Mouse (Mus musculus): ENCODE data around the gene Gcnt1. TPM values are rescaled to one million over a fixed set of nuclear protein-coding genes. Genes with fewer than 3 reads are reported as not detected.

Gcnt1 gene
- polyA plus RNA-seq, 1 experiment from 2014 or later = 5.9 TPM

DNA sequence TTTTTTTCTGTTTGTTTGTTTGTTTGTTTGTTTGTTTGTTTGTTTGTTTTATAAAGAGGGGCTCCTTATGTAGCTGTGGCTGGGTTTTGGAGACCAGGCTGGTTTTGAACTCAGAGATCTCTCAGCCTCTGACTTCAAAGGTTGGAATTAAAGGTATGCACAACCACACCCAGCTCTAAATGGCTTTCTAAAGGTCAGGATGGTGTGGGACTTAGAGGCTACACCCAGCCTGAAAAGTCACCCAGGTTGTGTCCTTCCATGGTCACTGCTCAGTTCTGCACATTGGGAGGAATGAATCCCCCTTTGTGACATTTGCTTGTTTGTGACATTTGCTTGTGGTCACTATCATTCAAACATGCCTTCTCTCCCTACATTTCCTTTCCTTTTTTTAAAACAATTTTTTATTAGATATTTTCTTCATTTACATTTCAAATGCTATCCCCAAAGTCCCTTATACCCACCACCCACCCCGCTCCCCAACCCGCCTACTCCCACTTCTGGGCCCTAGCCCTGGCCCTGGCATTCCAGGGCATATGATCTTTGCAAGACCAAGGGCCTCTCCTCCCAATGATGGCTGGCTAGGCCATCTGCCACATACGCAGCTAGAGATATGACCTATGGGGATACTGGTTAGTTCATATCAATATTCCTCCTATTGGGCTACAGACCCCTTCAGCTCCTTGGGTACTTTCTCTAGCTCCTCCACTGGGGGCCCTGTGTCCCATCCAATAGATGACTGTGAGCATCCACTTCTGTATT is 25.7 kb downstream of the Gcnt1 start:
- Histone ChIP-seq H3K9ac (no peak overlapping the region), H3K27me3 (no peaks in the 10 kb centered on the region), H3K4me2 (replicated peaks) (no peak overlapping the region), H3K4me3 (no peak overlapping the region), H3K4me1 (no peaks in the 10 kb centered on the region), H3K36me3 (no peaks in the 10 kb centered on the region), H3K9me3 (no peaks in the 10 kb centered on the region), H3K27ac (no peak overlapping the region)
- no peak for ATAC-seq (ENCODE audit: insufficient number of reproducible peaks, insufficient read depth, low FRiP score, low TSS enrichment)
- WGBS = 94% methylated on average over 3 of the region's 3 CpGs

DNA sequence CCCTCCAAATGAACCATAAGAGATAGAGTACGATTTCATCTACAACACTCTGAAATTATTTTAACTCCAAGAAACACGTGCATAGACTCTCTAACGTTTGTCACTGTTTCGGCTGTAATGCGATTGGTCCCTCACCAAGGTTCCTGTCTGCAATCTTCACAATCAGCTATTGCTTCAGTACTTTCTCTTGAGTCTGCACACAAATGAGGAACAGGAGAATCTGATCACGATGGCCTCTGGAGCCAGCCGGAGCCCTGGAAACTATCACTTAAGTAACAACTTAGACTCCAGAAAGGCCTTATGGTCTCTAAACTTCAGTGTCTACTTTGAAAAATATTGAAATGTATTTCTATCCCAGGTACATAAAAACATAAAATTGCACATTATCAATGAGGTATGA is 27.8 kb downstream of the Gcnt1 start:
- no peak overlapping the region for H3K27ac ChIP-seq
- H3K4me1 ChIP-seq = no peaks in the 10 kb centered on the region
- no peak overlapping the region for H3K4me2 ChIP-seq (replicated peaks)
- 85% methylated on average over 7 of the region's 7 CpGs for WGBS
- no peak overlapping the region for H3K9ac ChIP-seq
- H3K36me3 ChIP-seq = no peaks in the 10 kb centered on the region
- H3K9me3 ChIP-seq = no peaks in the 10 kb centered on the region
- no peaks in the 10 kb centered on the region for H3K27me3 ChIP-seq
- H3K4me3 ChIP-seq = no peak overlapping the region
- ATAC-seq (ENCODE audit: insufficient number of reproducible peaks, insufficient read depth, low FRiP score, low TSS enrichment) = no peak

DNA sequence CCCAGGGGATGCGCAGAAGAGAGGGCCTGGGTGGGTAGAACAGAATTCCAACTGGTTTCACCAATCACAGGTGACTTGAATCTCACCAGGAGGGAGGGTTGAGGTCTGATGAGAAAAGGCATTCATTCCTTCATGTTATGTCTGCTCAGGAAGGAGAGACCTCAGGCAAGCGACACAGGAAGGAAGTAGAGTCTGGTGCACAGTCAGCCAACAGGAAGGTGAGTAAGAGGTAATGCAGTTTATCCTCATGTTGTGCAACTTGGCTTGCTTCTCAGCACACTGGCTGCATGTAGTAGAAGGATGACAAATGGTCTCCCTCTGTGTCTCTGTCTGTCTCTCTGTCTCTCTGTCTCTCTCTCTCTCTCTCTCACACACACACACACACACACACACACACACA is 33.1 kb downstream of the Gcnt1 start:
- no peaks in the 10 kb centered on the region for H3K9me3 ChIP-seq
- H3K27me3 ChIP-seq = no peaks in the 10 kb centered on the region; the same call in 1 of the 2 replicates
- H3K4me3 ChIP-seq = no peak overlapping the region
- WGBS = 72% methylated on average over 2 of the region's 2 CpGs
- H3K4me2 ChIP-seq (replicated peaks) = no peak overlapping the region
- no peak overlapping the region for H3K27ac ChIP-seq
- no peak for ATAC-seq (ENCODE audit: insufficient number of reproducible peaks, insufficient read depth, low FRiP score, low TSS enrichment)
- no peaks in the 10 kb centered on the region for H3K36me3 ChIP-seq
- peaks cover 8% of the 10 kb centered on the region; the same call in 1 of the 2 replicates for H3K4me1 ChIP-seq
- H3K9ac ChIP-seq = no peak overlapping the region

DNA sequence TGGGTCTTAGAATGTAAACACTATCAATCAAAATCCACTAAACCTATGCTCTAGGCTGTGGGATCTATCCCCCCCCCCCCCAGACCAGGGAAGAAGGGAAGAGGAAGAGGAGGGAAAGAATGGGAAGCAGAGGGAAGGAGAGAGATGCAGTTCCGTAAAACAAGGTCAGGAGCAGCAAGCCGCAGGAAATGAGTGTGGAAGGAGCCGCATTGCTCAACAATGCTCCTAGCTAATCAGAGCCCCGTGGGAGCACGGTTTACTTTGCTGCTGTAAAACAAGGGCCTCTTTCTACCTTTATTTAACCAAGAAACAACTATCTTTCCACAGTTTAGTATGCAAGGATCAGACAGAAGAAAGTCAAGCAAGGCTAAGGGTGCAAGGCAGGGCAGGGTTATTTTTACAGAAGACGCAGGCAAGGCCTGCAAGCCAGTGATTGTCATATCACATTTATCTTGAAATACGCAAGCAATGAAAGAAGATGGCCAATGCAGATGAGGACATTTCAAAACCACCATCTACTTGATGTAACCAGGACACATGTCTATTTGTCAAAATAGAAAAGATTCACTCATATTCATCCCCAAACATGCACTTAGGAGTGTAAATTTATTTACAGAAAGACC is 35.5 kb downstream of the Gcnt1 start:
- H3K4me1 ChIP-seq = peaks cover 8% of the 10 kb centered on the region; the same call in 1 of the 2 replicates
- H3K4me2 ChIP-seq (replicated peaks) = no peak overlapping the region
- no peak overlapping the region for H3K4me3 ChIP-seq
- ATAC-seq (ENCODE audit: insufficient number of reproducible peaks, insufficient read depth, low FRiP score, low TSS enrichment) = no peak
- H3K36me3 ChIP-seq = no peaks in the 10 kb centered on the region
- no peak overlapping the region for H3K27ac ChIP-seq
- 31% methylated on average over 7 of the region's 7 CpGs for WGBS
- no peak overlapping the region for H3K9ac ChIP-seq
- no peaks in the 10 kb centered on the region; the same call in 1 of the 2 replicates for H3K27me3 ChIP-seq
- H3K9me3 ChIP-seq = no peaks in the 10 kb centered on the region

DNA sequence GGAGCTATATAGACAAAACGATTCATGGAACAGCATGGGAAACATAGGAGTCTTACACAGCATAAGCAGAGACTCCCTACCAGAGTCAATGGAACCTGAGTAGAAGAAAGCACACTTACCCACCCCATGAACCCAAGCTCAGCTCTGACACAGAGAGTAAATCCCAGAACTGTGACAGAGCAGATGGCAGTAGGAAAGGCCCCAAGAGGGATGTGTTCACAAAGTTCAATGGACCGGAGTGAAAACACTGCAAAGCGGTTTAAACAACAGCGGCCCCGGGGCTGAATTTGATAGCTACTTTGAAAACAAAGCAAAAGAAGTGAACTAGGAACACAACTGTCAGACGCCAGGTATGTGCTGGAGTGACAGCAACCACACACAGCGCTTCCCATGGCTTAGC is 36.0 kb downstream of the Gcnt1 start:
- H3K4me2 ChIP-seq (replicated peaks) = no peak overlapping the region
- H3K27ac ChIP-seq = no peak overlapping the region
- H3K36me3 ChIP-seq = no peaks in the 10 kb centered on the region
- no peak overlapping the region for H3K4me3 ChIP-seq
- peaks cover 8% of the 10 kb centered on the region; the same call in 1 of the 2 replicates for H3K4me1 ChIP-seq
- no peak overlapping the region for H3K9ac ChIP-seq
- H3K27me3 ChIP-seq = no peaks in the 10 kb centered on the region; the same call in 1 of the 2 replicates
- 48% methylated on average over 7 of the region's 7 CpGs for WGBS
- ATAC-seq (ENCODE audit: insufficient number of reproducible peaks, insufficient read depth, low FRiP score, low TSS enrichment) = no peak
- no peaks in the 10 kb centered on the region for H3K9me3 ChIP-seq

DNA sequence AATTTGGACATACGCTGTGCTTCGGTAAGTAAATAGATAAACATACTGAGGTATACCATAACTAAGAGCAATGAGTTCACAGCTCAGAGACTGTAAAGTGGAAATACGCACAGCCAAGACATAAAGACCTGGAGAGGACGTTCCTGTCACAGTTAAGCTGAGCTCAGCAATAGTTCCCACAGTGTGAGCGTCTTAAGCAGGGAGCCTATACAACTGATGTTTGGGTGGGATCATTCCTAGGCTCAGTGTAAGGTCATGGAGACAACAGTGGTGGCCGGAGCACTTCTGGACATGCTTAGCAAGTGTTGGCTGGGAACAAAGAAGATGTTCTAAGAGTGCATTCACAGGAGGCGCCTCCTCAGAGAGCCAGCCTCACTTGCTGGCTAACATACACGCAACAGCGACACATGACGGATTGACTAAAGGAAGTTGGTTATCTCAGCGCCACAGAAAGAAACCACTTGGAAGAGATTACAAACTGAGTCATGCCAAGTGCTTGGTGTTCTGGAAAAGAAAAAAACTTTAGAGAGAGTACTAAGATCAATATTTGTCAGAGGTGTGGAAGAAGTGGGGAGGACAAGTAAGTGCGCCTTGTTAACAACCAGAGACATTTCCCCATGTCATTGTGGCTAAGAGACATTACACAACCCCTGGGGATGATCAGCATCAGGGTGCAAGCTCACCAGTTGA is 37.9 kb downstream of the Gcnt1 start:
- Histone ChIP-seq H3K4me3 (no peak overlapping the region), H3K9me3 (no peaks in the 10 kb centered on the region), H3K9ac (no peak overlapping the region), H3K4me1 (peaks cover 8% of the 10 kb centered on the region; the same call in 1 of the 2 replicates), H3K27ac (no peak overlapping the region), H3K4me2 (replicated peaks) (no peak overlapping the region), H3K27me3 (no peaks in the 10 kb centered on the region; the same call in 1 of the 2 replicates), H3K36me3 (no peaks in the 10 kb centered on the region)
- no peak for ATAC-seq (ENCODE audit: insufficient number of reproducible peaks, insufficient read depth, low FRiP score, low TSS enrichment)
- 93% methylated on average over 12 of the region's 12 CpGs for WGBS

DNA sequence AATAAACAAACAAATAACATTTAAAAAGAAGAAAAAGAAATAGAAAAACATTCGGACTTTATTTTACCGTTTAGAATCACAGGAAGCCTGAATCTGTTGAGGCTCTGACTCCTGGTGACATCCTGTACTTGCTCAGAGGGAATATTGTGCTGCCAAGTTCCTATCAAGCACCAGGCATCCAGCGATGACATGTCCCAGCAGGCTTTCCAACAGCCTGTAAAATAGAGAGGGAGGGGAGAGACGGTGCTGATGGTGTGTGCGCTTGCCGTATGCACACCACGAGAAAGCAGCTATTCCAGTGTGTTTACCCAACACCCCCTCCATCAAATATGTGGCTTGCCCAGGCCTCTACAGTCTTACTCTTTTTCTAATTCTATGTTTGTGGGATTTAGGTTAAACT is 39.6 kb downstream of the Gcnt1 start:
- WGBS = 72% methylated on average over 7 of the region's 7 CpGs
- H3K9me3 ChIP-seq = no peaks in the 10 kb centered on the region

DNA sequence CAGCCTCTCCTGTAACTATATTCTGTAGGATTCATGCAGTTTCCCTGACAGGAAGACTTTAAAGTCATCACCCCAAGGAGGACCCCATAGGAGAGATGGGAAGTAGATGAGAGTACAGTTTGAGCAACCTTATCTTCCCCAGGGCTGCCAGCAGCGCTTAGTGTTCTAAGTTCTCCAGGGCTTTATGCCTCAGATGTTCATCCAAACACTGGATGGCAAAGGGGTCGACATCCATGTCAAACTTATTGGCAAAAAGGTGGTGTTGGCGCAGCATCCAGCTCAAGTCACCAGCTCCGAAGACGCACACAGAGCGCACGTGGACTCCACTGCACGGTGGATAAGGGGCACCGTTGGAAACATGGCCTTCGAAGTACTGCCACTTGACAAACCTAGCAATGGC is 43.7 kb downstream of the Gcnt1 start:
- Histone ChIP-seq H3K36me3 (no peaks in the 10 kb centered on the region), H3K4me3 (no peak overlapping the region), H3K9me3 (no peaks in the 10 kb centered on the region), H3K4me2 (replicated peaks) (no peak overlapping the region), H3K27ac (no peak overlapping the region), H3K9ac (no peak overlapping the region), H3K4me1 (no peaks in the 10 kb centered on the region), H3K27me3 (no peaks in the 10 kb centered on the region)
- WGBS = 95% methylated on average over 10 of the region's 10 CpGs
- ATAC-seq (ENCODE audit: insufficient number of reproducible peaks, insufficient read depth, low FRiP score, low TSS enrichment) = no peak

More for the DNA sequence above, 39.6 kb downstream of the Gcnt1 start:
- Histone ChIP-seq H3K4me2 (replicated peaks) (no peak overlapping the region), H3K4me3 (no peak overlapping the region), H3K27me3 (no peaks in the 10 kb centered on the region), H3K36me3 (no peaks in the 10 kb centered on the region), H3K4me1 (peaks cover 8% of the 10 kb centered on the region; the same call in 1 of the 2 replicates), H3K27ac (no peak overlapping the region), H3K9ac (no peak overlapping the region)
- ATAC-seq (ENCODE audit: insufficient number of reproducible peaks, insufficient read depth, low FRiP score, low TSS enrichment) = no peak

DNA sequence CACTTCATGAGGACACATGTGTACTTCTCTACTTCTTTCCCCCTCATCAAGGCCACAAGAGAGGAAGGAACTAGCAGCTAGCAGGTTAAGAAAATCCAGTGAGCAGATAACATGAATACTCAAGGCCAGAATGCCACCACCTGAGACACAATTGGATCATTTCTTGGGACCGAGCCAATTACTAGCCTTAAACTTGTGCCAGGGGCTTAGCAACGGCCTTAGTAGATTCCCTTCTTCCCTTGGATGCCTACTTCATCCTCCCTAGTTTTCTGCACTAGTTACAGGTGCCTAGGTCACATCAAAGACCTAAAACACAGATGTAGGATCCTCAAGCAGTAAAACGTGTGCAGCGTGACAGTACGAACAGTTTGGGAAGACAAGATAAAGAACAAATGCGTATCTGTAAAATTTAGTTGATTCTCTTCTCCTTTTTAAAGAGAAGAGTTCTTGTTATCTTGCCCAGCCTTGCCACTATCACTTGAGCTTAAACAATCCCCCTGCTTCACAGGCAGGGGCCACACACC is 44.7 kb downstream of the Gcnt1 start:
- Histone ChIP-seq H3K27me3 (no peaks in the 10 kb centered on the region), H3K27ac (no peak overlapping the region), H3K4me2 (replicated peaks) (no peak overlapping the region), H3K9ac (no peak overlapping the region), H3K9me3 (no peaks in the 10 kb centered on the region), H3K4me3 (no peak overlapping the region), H3K36me3 (no peaks in the 10 kb centered on the region), H3K4me1 (no peaks in the 10 kb centered on the region)
- ATAC-seq (ENCODE audit: insufficient number of reproducible peaks, insufficient read depth, low FRiP score, low TSS enrichment) = no peak
- WGBS = 89% methylated on average over 6 of the region's 6 CpGs

DNA sequence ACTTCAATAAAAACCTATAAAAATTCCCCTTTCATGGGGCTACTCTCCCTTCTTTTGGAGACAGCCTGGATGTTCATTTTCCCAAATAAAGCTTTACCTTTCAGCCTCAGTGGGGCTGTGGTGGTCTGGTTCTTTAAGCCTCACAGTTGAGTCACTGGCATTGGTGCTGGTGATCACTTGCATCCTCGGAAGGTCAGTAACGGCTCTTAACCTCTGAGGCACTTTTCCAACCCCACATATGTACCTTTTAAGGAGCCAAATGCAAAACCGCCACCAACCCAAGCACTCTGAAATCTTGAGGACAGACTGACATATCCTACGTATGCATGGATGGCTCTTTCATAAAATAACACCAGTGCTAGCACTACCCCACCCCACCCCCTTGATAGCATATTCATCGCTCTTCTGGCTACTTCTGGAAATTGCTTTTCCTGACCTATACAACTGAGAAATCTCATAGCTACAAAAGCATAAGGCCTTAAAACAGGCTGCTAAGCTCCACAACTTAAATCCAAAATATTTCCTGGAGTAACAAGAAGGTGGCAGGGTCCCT is 48.9 kb downstream of the Gcnt1 start:
- 83% methylated on average over 5 of the region's 5 CpGs for WGBS
- no peak for ATAC-seq (ENCODE audit: insufficient number of reproducible peaks, insufficient read depth, low FRiP score, low TSS enrichment)
- Histone ChIP-seq H3K27ac (peak overlapping the region; percentile 25; the same call in 1 of the 2 replicates), H3K27me3 (no peaks in the 10 kb centered on the region), H3K36me3 (no peaks in the 10 kb centered on the region), H3K9me3 (no peaks in the 10 kb centered on the region), H3K4me2 (replicated peaks) (no peak overlapping the region), H3K9ac (no peak overlapping the region), H3K4me1 (no peaks in the 10 kb centered on the region), H3K4me3 (no peak overlapping the region)

DNA sequence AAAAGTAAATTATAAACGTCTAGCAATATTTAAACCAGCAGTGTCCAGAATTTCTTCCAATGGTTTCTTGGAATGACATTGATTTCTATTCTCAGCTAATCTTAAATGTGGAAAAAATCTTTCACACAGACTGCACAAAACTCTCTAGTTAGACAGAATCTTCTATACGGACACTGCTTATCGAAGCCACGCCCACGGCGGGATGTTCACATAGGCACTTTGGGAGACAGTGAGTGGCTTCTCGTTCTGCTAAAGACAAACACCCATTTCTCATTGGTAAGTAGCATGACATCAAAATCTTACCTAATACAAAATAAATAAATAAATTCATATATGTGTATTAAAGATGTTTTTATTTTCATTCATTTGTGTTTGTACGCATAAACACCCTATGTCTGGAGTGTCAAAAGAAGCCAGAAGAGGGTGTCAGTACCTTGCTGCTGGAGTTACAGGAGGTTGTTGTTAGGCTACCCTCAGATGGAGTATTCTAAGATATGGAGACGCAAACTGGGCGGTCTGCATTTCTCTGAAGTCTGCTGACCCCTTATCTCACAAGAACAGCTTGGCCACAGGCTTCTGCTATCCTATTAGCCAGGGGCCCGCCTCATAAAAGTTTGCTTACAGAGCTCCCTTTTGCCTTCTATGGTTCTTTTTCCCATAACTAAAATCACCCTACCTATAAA is 49.5 kb downstream of the Gcnt1 start:
- H3K9me3 ChIP-seq = no peaks in the 10 kb centered on the region
- H3K27me3 ChIP-seq = no peaks in the 10 kb centered on the region
- no peak overlapping the region for H3K27ac ChIP-seq
- no peak overlapping the region for H3K4me3 ChIP-seq
- no peak for ATAC-seq (ENCODE audit: insufficient number of reproducible peaks, insufficient read depth, low FRiP score, low TSS enrichment)
- no peaks in the 10 kb centered on the region for H3K36me3 ChIP-seq
- no peak overlapping the region for H3K9ac ChIP-seq
- no peak overlapping the region for H3K4me2 ChIP-seq (replicated peaks)
- WGBS = 89% methylated on average over 11 of the region's 11 CpGs
- no peaks in the 10 kb centered on the region for H3K4me1 ChIP-seq
